Comparison of ENCODE assay signal across 30 mouse cellular contexts in genomic region chr8:77223123-77223522, GRCm38 (mm10).
DNase-seq lines count a peak whose midpoint lies in the region; ATAC-seq and TF ChIP-seq lines count a peak whose summit lies in the region.
"Had no signal": no experiment of that assay in that cellular context is flagged by ENCODE, and none has a peak within 500 bp of the region (broad histone marks: within the 10 kb centered on the region; RNA-seq: fewer than 3 reads in every experiment).

No protein-coding gene starts in this region.

- H3K4me3 ChIP-seq in heart, embryonic 12.5 days: no peak overlapping the region
- H3K4me3 ChIP-seq in limb, embryonic 13.5 days: no peak overlapping the region
- H3K4me3 ChIP-seq in limb, embryonic 10.5 days: no peak overlapping the region
- no peak overlapping the region for H3K4me3 ChIP-seq in ES-Bruce4 (ENCODE audit: low read depth, low read length)
- no peak overlapping the region for H3K4me3 ChIP-seq in embryonic facial prominence, embryonic 10.5 days
- H3K4me3 ChIP-seq: embryonic facial prominence, embryonic 13.5 days; forebrain, embryonic 10.5 days; forebrain, embryonic 15.5 days; hindbrain, embryonic 13.5 days; megakaryocyte, embryonic 14.5 days; midbrain, embryonic 12.5 days; stomach, embryonic 15.5 days had no signal

- peak; percentile 25 to 34 for DNase-seq in heart, postnatal 10 days
- no peak for DNase-seq in limb, embryonic 10.5 days (ENCODE audit: low spot score)
- DNase-seq in A20 (ENCODE audit: low read depth, low spot score): peak; percentile 21
- no peak for DNase-seq in embryonic facial prominence, embryonic 10.5 days (ENCODE audit: low spot score)
- DNase-seq: adrenal gland, postnatal 14 days; cerebellum, adult 11-12 months; cerebellum, adult 9-11 months; embryo, embryonic 11 days; gastrocnemius, postnatal 36 days; layer of hippocampus, adult 9-11 months; lung, postnatal 4 days; retina, postnatal 1 day; right cerebral cortex, postnatal 14 days; thymus, postnatal 36 days had no signal

- TF ChIP-seq CTCF in ES-Bruce4 (IDR thresholded peaks at IDR 0.05; ENCODE audit: low read depth, low read length): peak; percentile 7

- no peak for ATAC-seq in heart, embryonic 12.5 days (ENCODE audit: insufficient number of reproducible peaks, low FRiP score)
- peak; percentile 17; the same call in 1 of the 2 replicates for ATAC-seq in limb, embryonic 13.5 days (ENCODE audit: low FRiP score, low read depth)
- ATAC-seq: forebrain, embryonic 15.5 days; intestine, postnatal 0 days; lung, postnatal 0 days had no signal

- no peaks in the 10 kb centered on the region for H3K27me3 ChIP-seq in heart, embryonic 12.5 days (replicated peaks)
- no peaks in the 10 kb centered on the region for H3K27me3 ChIP-seq in limb, embryonic 13.5 days
- H3K27me3 ChIP-seq in limb, embryonic 10.5 days (ENCODE audit: low read depth, poor library complexity, severe bottlenecking): no peaks in the 10 kb centered on the region
- H3K27me3 ChIP-seq in ES-Bruce4 (ENCODE audit: control insufficient read depth, insufficient read depth, low read length, poor library complexity, severe bottlenecking): no peaks in the 10 kb centered on the region
- H3K27me3 ChIP-seq in embryonic facial prominence, embryonic 10.5 days (replicated peaks; ENCODE audit: low read depth, poor library complexity, severe bottlenecking): no peaks in the 10 kb centered on the region
- H3K27me3 ChIP-seq: CH12.LX; embryonic facial prominence, embryonic 13.5 days; forebrain, embryonic 15.5 days; hindbrain, embryonic 13.5 days; megakaryocyte, embryonic 14.5 days; midbrain, embryonic 12.5 days; stomach, embryonic 15.5 days had no signal

- no peak for TF ChIP-seq EP300 in ES-Bruce4 (IDR thresholded peaks at IDR 0.05; ENCODE audit: insufficient read depth, low read depth, low read length)

- 0 out of 2 replicates have a peak, but pooled peaks cover 4% of the 10 kb centered on the region for H3K4me1 ChIP-seq in heart, embryonic 12.5 days (replicated peaks)
- H3K4me1 ChIP-seq in limb, embryonic 13.5 days: peaks cover 11% of the 10 kb centered on the region
- H3K4me1 ChIP-seq in limb, embryonic 10.5 days: no peaks in the 10 kb centered on the region
- H3K4me1 ChIP-seq in ES-Bruce4 (ENCODE audit: control insufficient read depth, insufficient read depth, low read length): no peaks in the 10 kb centered on the region
- 0 out of 2 replicates have a peak, but pooled peaks cover 4% of the 10 kb centered on the region for H3K4me1 ChIP-seq in embryonic facial prominence, embryonic 10.5 days
- H3K4me1 ChIP-seq: forebrain, embryonic 15.5 days; hindbrain, embryonic 13.5 days; megakaryocyte, embryonic 14.5 days; midbrain, embryonic 12.5 days; stomach, embryonic 15.5 days had no signal

- no peak for TF ChIP-seq POLR2A in ES-Bruce4 (IDR thresholded peaks at IDR 0.05; ENCODE audit: insufficient read depth, low read length)

- H3K36me3 ChIP-seq in heart, embryonic 12.5 days: no peaks in the 10 kb centered on the region
- H3K36me3 ChIP-seq in limb, embryonic 13.5 days: no peaks in the 10 kb centered on the region
- H3K36me3 ChIP-seq in limb, embryonic 10.5 days: no peaks in the 10 kb centered on the region
- H3K36me3 ChIP-seq in ES-Bruce4 (ENCODE audit: control insufficient read depth, insufficient read depth, low read length, poor library complexity, severe bottlenecking): no peaks in the 10 kb centered on the region
- H3K36me3 ChIP-seq in embryonic facial prominence, embryonic 10.5 days (replicated peaks): no peaks in the 10 kb centered on the region
- H3K36me3 ChIP-seq: embryonic facial prominence, embryonic 13.5 days; forebrain, embryonic 10.5 days; forebrain, embryonic 15.5 days; G1E; hindbrain, embryonic 13.5 days; midbrain, embryonic 12.5 days; stomach, embryonic 15.5 days had no signal

- no peaks in the 10 kb centered on the region for H3K9me3 ChIP-seq in heart, embryonic 12.5 days (replicated peaks)
- no peaks in the 10 kb centered on the region for H3K9me3 ChIP-seq in limb, embryonic 13.5 days
- no peaks in the 10 kb centered on the region for H3K9me3 ChIP-seq in limb, embryonic 10.5 days (replicated peaks)
- no peaks in the 10 kb centered on the region for H3K9me3 ChIP-seq in ES-Bruce4 (replicated peaks; ENCODE audit: control insufficient read depth, insufficient read depth, low read length, poor library complexity, severe bottlenecking)
- H3K9me3 ChIP-seq in embryonic facial prominence, embryonic 10.5 days: no peaks in the 10 kb centered on the region
- H3K9me3 ChIP-seq: embryonic facial prominence, embryonic 13.5 days; forebrain, embryonic 10.5 days; forebrain, embryonic 15.5 days; G1E; hindbrain, embryonic 13.5 days; midbrain, embryonic 12.5 days; stomach, embryonic 15.5 days had no signal

- 47% methylated on average over 4 of the region's 4 CpGs for WGBS in heart, embryonic 12.5 days
- WGBS in limb, embryonic 13.5 days: 62% methylated on average over 4 of the region's 4 CpGs
- 73% methylated on average over 4 of the region's 4 CpGs for WGBS in limb, embryonic 10.5 days
- WGBS in embryonic facial prominence, embryonic 10.5 days: 76% methylated on average over 4 of the region's 4 CpGs

- H3K27ac ChIP-seq in heart, embryonic 12.5 days (ENCODE audit: poor library complexity, severe bottlenecking): no peak overlapping the region
- no peak overlapping the region for H3K27ac ChIP-seq in limb, embryonic 13.5 days
- no peak overlapping the region for H3K27ac ChIP-seq in limb, embryonic 10.5 days
- no peak overlapping the region for H3K27ac ChIP-seq in ES-Bruce4 (ENCODE audit: insufficient read depth, low read length)
- no peak overlapping the region for H3K27ac ChIP-seq in embryonic facial prominence, embryonic 10.5 days (replicated peaks)
- H3K27ac ChIP-seq: embryonic facial prominence, embryonic 13.5 days; forebrain, embryonic 10.5 days; forebrain, embryonic 15.5 days; hindbrain, embryonic 13.5 days; kidney, postnatal 0 days; midbrain, embryonic 12.5 days; stomach, embryonic 15.5 days had no signal

- no peak overlapping the region for H3K9ac ChIP-seq in heart, embryonic 12.5 days
- H3K9ac ChIP-seq in limb, embryonic 13.5 days: no peak overlapping the region
- no peak overlapping the region for H3K9ac ChIP-seq in ES-Bruce4 (ENCODE audit: low read depth, poor library complexity, severe bottlenecking)
- H3K9ac ChIP-seq: embryonic facial prominence, embryonic 13.5 days; forebrain, embryonic 15.5 days; hindbrain, embryonic 13.5 days; midbrain, embryonic 12.5 days; stomach, embryonic 15.5 days had no signal

- H3K4me2 ChIP-seq in heart, embryonic 12.5 days: no peak overlapping the region
- no peak overlapping the region for H3K4me2 ChIP-seq in limb, embryonic 13.5 days (replicated peaks)
- H3K4me2 ChIP-seq: embryonic facial prominence, embryonic 13.5 days; forebrain, embryonic 15.5 days; hindbrain, embryonic 13.5 days; liver, embryonic 11.5 days; midbrain, embryonic 12.5 days; stomach, embryonic 15.5 days had no signal

- intact Hi-C loops in heart, postnatal 10 days (cut with DNase I): loop anchor here (10.0 kb wide), 1 partner anchor 318 kb away; no protein-coding TSS in a partner anchor

Comparison
In these comparisons a context has a peak if more than half of its experiments do, and no peak if none do; other contexts are left out.
1. DNase-seq: peak in heart, postnatal 10 days (2 of 2) and A20 (single experiment); none in limb, embryonic 10.5 days (single experiment) and embryonic facial prominence, embryonic 10.5 days (single experiment).